Mouse (Mus musculus): Measurements from ENCODE around the gene Rps21. TPM values are rescaled to one million over a fixed set of nuclear protein-coding genes. Genes with fewer than 3 reads are reported as not detected.

Gene Rps21
- total RNA-seq (2014; rRNA removed): 848 and 1,386 TPM in 2 replicates
- polyA plus RNA-seq (2015; fragmentation: Nextera tagmentation; extraction: Ambion mirVana): 439 and 570 TPM in 2 replicates

DNA sequence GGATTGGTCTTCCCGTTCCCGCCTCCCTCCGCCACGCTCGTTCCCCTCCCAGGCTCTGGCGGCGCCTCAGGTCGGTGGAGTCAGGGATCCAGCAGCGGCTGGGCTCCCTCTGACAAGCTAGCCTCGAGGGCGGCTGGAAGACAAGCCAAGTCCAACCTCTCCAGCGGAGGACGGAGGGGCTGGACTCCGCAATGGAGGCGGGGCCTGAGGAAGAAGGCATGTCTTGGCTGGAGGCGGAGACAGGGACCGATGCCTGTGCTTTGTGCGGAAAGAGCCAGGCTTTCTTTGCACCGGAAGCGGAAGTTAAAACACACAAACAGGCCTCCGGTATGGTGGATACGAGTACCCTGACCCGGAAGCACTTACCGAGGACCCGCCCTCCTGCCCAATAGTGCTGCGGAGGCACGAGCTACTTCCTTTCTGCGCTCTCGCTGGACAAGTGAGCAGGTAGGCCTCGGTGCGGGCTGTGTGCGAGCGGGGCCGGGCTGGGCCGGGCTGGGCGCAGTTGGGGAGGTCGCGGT, at the start of gene Rps21:
TSS of gene Rps21 (plus strand) at position 377 of the 521 bp plus-strand sequence.
- peak; percentile 97 for ATAC-seq
- TF ChIP-seq CTCF (IDR thresholded peaks at IDR 0.05; ENCODE audit: low read depth): no peak
- Histone ChIP-seq H3K9ac (peak within 1 kb of the TSS; percentile 78), H3K4me2 (ENCODE audit: low read depth) (peak within 1 kb of the TSS; percentile 85), H3K4me1 (ENCODE audit: insufficient read depth) (0 out of 2 replicates have a peak, but pooled peaks cover 4% of the 10 kb centered on the region), H3K27ac (ENCODE audit: low read depth, low read length) (peak within 1 kb of the TSS; percentile 93), H3K36me3 (ENCODE audit: insufficient read depth) (peaks cover 28% of the 10 kb centered on the region), H3K27me3 (ENCODE audit: insufficient read depth, low read length) (no peaks in the 10 kb centered on the region), H3K4me3 (ENCODE audit: low read depth, low read length) (peak within 1 kb of the TSS; percentile 79), H3K9me3 (ENCODE audit: low read length) (no peaks in the 10 kb centered on the region)
- peak; percentile 98 for DNase-seq
- WGBS: under 1% methylated on average over 38 of the region's 38 CpGs

DNA sequence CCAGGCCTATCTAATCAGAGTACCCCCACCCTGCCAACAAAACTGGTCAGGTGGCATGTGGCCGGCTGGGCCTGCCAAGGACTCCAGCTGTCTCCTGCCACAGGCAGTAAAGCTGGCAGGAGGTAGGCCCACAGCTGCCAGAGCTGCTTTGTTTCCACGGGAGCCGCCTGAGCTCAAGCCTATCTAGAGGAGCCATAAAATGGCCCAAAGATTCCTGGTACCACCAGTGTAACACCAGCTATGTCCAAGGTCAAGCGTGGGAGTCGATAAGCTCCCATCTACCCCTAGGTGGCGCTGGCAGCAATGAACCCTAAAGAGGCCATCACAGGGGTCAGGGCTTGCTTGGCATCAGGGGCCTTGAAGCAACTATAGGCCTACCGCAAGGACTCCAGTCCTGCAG, 49.3 kb upstream of the Rps21 start:
- DNase-seq: peak; percentile 64
- Histone ChIP-seq H3K4me2 (ENCODE audit: low read depth) (no peak overlapping the region), H3K27me3 (ENCODE audit: insufficient read depth, low read length) (no peaks in the 10 kb centered on the region), H3K27ac (ENCODE audit: low read depth, low read length) (no peak overlapping the region), H3K9me3 (ENCODE audit: low read length) (0 out of 2 replicates have a peak, but pooled peaks cover 3% of the 10 kb centered on the region), H3K9ac (no peak overlapping the region), H3K4me1 (ENCODE audit: insufficient read depth) (no peaks in the 10 kb centered on the region), H3K36me3 (ENCODE audit: insufficient read depth) (no peaks in the 10 kb centered on the region), H3K4me3 (ENCODE audit: low read depth, low read length) (no peak overlapping the region)
- peak; percentile 47 for ATAC-seq
- 51% methylated on average over 7 of the region's 7 CpGs for WGBS
- peak; percentile 46 for TF ChIP-seq CTCF (IDR thresholded peaks at IDR 0.05; ENCODE audit: low read depth)

DNA sequence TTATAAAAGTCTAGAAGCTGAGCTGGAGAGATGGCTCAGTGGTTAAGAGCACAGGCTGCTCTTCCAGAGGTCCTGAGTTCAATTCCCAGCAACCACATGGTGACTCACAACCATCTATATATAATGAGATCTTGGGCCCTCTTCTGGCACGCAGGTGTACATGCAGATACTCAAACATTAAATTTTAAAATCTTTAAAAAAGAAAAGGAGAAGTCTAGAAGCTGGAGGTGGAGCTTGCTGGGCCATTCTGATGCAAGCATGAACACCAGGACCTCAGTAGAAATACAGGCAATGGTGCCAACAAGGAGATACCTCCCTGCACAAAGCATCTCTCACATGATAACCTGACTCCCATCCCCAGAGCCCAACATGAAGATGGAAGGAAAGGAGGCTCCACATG, 48.2 kb upstream of the Rps21 start:
- DNase-seq (no peak), ATAC-seq (no peak)
- H3K4me2 ChIP-seq (ENCODE audit: low read depth): no peak overlapping the region
- no peaks in the 10 kb centered on the region for H3K4me1 ChIP-seq (ENCODE audit: insufficient read depth)
- 0 out of 2 replicates have a peak, but pooled peaks cover 3% of the 10 kb centered on the region for H3K9me3 ChIP-seq (ENCODE audit: low read length)
- H3K27me3 ChIP-seq (ENCODE audit: insufficient read depth, low read length): no peaks in the 10 kb centered on the region
- H3K36me3 ChIP-seq (ENCODE audit: insufficient read depth): no peaks in the 10 kb centered on the region
- no peak for TF ChIP-seq CTCF (IDR thresholded peaks at IDR 0.05; ENCODE audit: low read depth)
- H3K9ac ChIP-seq: no peak overlapping the region
- no peak overlapping the region for H3K4me3 ChIP-seq (ENCODE audit: low read depth, low read length)
- no peak overlapping the region for H3K27ac ChIP-seq (ENCODE audit: low read depth, low read length)
- 86% methylated on average over 1 of the region's 1 CpGs for WGBS

DNA sequence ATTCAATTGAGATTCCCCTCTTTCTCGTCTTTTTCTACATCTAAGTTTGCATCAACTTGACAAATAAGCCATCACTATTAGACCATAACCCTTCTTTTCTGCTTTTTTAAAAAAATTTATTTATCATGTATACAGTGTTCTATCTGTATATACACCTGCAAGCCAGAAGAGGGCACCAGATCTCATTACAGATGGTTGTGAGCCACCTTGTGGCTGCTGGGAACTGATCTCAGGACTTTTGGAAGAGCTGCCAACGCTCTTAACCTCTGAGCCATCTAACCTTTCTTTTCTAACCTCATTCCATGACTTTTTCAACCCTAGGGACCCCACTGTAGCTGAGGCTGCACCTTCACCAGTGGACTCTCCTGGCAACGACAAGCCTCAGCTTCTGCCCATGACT, 44.9 kb upstream of the Rps21 start:
- H3K9ac ChIP-seq: no peak overlapping the region
- no peaks in the 10 kb centered on the region for H3K4me1 ChIP-seq (ENCODE audit: insufficient read depth)
- no peak overlapping the region for H3K27ac ChIP-seq (ENCODE audit: low read depth, low read length)
- no peaks in the 10 kb centered on the region for H3K36me3 ChIP-seq (ENCODE audit: insufficient read depth)
- no peak overlapping the region for H3K4me3 ChIP-seq (ENCODE audit: low read depth, low read length)
- no peak for ATAC-seq
- 95% methylated on average over 3 of the region's 3 CpGs for WGBS
- H3K9me3 ChIP-seq (ENCODE audit: low read length): 0 out of 2 replicates have a peak, but pooled peaks cover 3% of the 10 kb centered on the region
- DNase-seq: no peak
- H3K27me3 ChIP-seq (ENCODE audit: insufficient read depth, low read length): no peaks in the 10 kb centered on the region
- no peak overlapping the region for H3K4me2 ChIP-seq (ENCODE audit: low read depth)
- no peak for TF ChIP-seq CTCF (IDR thresholded peaks at IDR 0.05; ENCODE audit: low read depth)

DNA sequence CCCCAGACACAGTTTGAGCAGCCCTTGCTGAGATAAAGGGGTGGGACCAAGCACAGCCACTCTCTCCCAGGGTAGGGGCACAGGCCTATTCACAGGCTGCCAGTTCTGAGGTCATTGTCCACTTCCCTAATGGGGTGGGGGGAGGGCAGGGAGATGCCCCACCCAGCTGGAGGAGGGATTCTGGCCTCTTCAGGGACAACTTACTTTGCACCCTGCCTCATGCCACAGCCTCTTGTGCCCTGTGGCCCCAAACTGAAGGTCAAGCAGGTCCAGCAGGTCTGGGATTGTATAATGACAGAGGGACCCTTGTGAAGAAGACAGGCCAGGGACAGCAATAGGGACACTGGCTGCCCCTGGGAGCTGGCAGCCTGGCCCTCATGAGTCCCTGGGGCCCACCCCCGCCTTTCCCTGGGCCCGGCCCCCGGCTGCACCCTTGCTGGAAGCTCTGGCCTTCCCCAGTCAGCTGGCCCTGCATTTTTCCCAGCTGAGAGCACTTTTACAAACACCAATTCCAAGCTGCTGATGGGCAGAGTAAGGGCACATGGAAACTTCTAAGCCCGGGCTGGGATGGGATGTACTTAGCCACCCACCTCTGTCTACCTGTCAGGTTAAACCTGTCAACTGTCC, 42.7 kb upstream of the Rps21 start:
- H3K4me2 ChIP-seq (ENCODE audit: low read depth): no peak overlapping the region
- no peak for TF ChIP-seq CTCF (IDR thresholded peaks at IDR 0.05; ENCODE audit: low read depth)
- no peaks in the 10 kb centered on the region for H3K27me3 ChIP-seq (ENCODE audit: insufficient read depth, low read length)
- 0 out of 2 replicates have a peak, but pooled peaks cover 3% of the 10 kb centered on the region for H3K9me3 ChIP-seq (ENCODE audit: low read length)
- no peaks in the 10 kb centered on the region; the same call in 1 of the 2 replicates for H3K4me1 ChIP-seq (ENCODE audit: insufficient read depth)
- WGBS: 66% methylated on average over 4 of the region's 4 CpGs
- no peaks in the 10 kb centered on the region for H3K36me3 ChIP-seq (ENCODE audit: insufficient read depth)
- no peak overlapping the region; the same call in 1 of the 2 replicates for H3K27ac ChIP-seq (ENCODE audit: low read depth, low read length)
- H3K4me3 ChIP-seq (ENCODE audit: low read depth, low read length): no peak overlapping the region
- DNase-seq (no peak), ATAC-seq (peak; percentile 53; the same call in 1 of the 2 replicates)
- no peak overlapping the region for H3K9ac ChIP-seq

DNA sequence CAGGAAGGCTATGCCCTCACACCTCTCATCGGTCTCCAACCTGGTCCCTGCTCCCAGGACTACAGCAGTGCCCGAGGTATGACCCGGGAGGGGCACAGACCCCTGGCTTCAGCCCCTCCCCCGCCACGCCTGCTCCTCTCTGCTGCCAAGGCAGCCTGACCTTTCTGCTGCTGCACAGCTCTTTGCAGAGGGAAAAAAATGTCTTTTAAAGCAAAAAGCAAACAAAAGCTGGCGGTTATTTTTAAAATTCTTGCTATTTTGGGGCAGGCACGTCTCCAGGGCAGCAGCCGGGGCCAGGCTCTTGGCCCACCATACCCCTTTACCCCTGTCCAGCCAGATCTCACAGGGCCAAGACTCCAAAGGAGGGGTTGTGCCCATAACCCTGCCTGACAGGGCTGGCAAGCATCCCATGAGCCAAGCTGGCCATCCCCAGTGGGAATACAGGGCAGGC, 42.1 kb upstream of the Rps21 start:
- Histone ChIP-seq H3K4me2 (ENCODE audit: low read depth) (no peak overlapping the region), H3K27ac (ENCODE audit: low read depth, low read length) (no peak overlapping the region; the same call in 1 of the 2 replicates), H3K4me3 (ENCODE audit: low read depth, low read length) (no peak overlapping the region), H3K9me3 (ENCODE audit: low read length) (0 out of 2 replicates have a peak, but pooled peaks cover 3% of the 10 kb centered on the region), H3K9ac (no peak overlapping the region), H3K27me3 (ENCODE audit: insufficient read depth, low read length) (no peaks in the 10 kb centered on the region), H3K4me1 (ENCODE audit: insufficient read depth) (no peaks in the 10 kb centered on the region; the same call in 1 of the 2 replicates), H3K36me3 (ENCODE audit: insufficient read depth) (no peaks in the 10 kb centered on the region)
- no peak for DNase-seq
- WGBS: 61% methylated on average over 8 of the region's 8 CpGs
- no peak for TF ChIP-seq CTCF (IDR thresholded peaks at IDR 0.05; ENCODE audit: low read depth)
- ATAC-seq: peak; percentile 26; the same call in 1 of the 2 replicates

DNA sequence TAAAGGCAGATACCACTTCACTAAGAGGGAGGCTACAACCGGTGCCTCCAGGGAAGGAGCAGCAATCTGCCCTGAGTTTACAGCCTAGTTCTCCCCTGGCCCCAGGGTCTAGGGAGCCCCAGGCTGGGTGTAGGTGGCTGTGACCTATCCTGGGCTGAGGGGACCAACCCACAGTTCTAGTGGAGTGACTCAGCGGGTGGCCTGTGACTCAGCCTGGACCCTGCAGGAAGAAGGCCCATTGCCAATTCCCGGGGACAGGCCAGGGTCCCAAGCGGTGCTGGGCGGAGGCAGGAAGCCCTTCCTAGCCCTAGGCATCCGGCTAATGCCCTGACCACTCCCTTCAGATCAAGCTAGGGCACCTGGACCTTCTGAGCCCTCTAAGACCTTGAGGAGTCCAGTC, 41.2 kb upstream of the Rps21 start:
- Histone ChIP-seq H3K4me1 (ENCODE audit: insufficient read depth) (no peaks in the 10 kb centered on the region; the same call in 1 of the 2 replicates), H3K4me2 (ENCODE audit: low read depth) (no peak overlapping the region), H3K9me3 (ENCODE audit: low read length) (0 out of 2 replicates have a peak, but pooled peaks cover 3% of the 10 kb centered on the region), H3K9ac (no peak overlapping the region), H3K36me3 (ENCODE audit: insufficient read depth) (no peaks in the 10 kb centered on the region), H3K27ac (ENCODE audit: low read depth, low read length) (no peak overlapping the region), H3K27me3 (ENCODE audit: insufficient read depth, low read length) (no peaks in the 10 kb centered on the region), H3K4me3 (ENCODE audit: low read depth, low read length) (no peak overlapping the region)
- TF ChIP-seq CTCF (IDR thresholded peaks at IDR 0.05; ENCODE audit: low read depth): no peak
- DNase-seq (no peak), ATAC-seq (no peak)
- 84% methylated on average over 6 of the region's 6 CpGs for WGBS
